Mouse (Mus musculus): ENCODE data around the gene Chd4. TPM values are rescaled to one million over a fixed set of nuclear protein-coding genes. Genes with fewer than 3 reads are reported as not detected.

Chd4 gene
- polyA plus RNA-seq, 1 experiment = 99.7 TPM

GRCm38 (mm10) chr6:125170194-125170593 is 74.4 kb downstream of the Chd4 start:
- Histone ChIP-seq H3K4me3 (ENCODE audit: insufficient read depth, poor library complexity, severe bottlenecking) (no peak overlapping the region), H3K79me3 (ENCODE audit: low read depth) (peaks cover 1% of the 10 kb centered on the region), H3ac (ENCODE audit: control insufficient read depth, insufficient read length, low read depth) (no peak overlapping the region), H3K27me3 (ENCODE audit: control insufficient read depth, insufficient read depth, insufficient read length) (no peaks in the 10 kb centered on the region), H3K36me3 (ENCODE audit: control insufficient read depth, insufficient read depth) (peaks cover 69% of the 10 kb centered on the region), H3K79me2 (ENCODE audit: control insufficient read depth, insufficient read depth) (peaks cover 14% of the 10 kb centered on the region)
- TF ChIP-seq MYOD1 (IDR thresholded peaks at IDR 0.05; ENCODE audit: control insufficient read depth, insufficient read length, low read depth) = no peak
- no peak for TF ChIP-seq MYOG (IDR thresholded peaks at IDR 0.05; ENCODE audit: control insufficient read depth, extremely low read depth, insufficient read length)
- no peak for TF ChIP-seq CTCF (IDR thresholded peaks at IDR 0.05; ENCODE audit: control insufficient read depth, insufficient read depth, insufficient read length)
- TF ChIP-seq FOSL1 (IDR thresholded peaks at IDR 0.05; ENCODE audit: insufficient read depth, low read length, poor library complexity, severe bottlenecking) = no peak
- TF ChIP-seq CEBPB (IDR thresholded peaks at IDR 0.05; ENCODE audit: low read depth) = no peak
- TF ChIP-seq USF1 (IDR thresholded peaks at IDR 0.05; ENCODE audit: low read depth) = no peak
- TF ChIP-seq MAX (IDR thresholded peaks at IDR 0.05) = no peak

- peaks cover 84% of the 10 kb centered on the region for H3K36me3 ChIP-seq (ENCODE audit: control insufficient read depth, insufficient read depth)
- no peaks in the 10 kb centered on the region for H3K27me3 ChIP-seq (ENCODE audit: control insufficient read depth, insufficient read depth, insufficient read length)
- H3ac ChIP-seq (ENCODE audit: control insufficient read depth, insufficient read length, low read depth) = no peak overlapping the region
- H3K79me3 ChIP-seq (ENCODE audit: low read depth) = no peaks in the 10 kb centered on the region
- H3K79me2 ChIP-seq (ENCODE audit: control insufficient read depth, insufficient read depth) = no peaks in the 10 kb centered on the region
- no peak for TF ChIP-seq MYOG (IDR thresholded peaks at IDR 0.05; ENCODE audit: control insufficient read depth, extremely low read depth, insufficient read length)
- TF ChIP-seq CTCF (IDR thresholded peaks at IDR 0.05; ENCODE audit: control insufficient read depth, insufficient read depth, insufficient read length) = no peak
- no peak for TF ChIP-seq USF1 (IDR thresholded peaks at IDR 0.05; ENCODE audit: low read depth)
- no peak for TF ChIP-seq MAX (IDR thresholded peaks at IDR 0.05)
- TF ChIP-seq MYOD1 (IDR thresholded peaks at IDR 0.05; ENCODE audit: control insufficient read depth, insufficient read length, low read depth) = no peak
- no peak for TF ChIP-seq CEBPB (IDR thresholded peaks at IDR 0.05; ENCODE audit: low read depth)
- TF ChIP-seq FOSL1 (IDR thresholded peaks at IDR 0.05; ENCODE audit: insufficient read depth, low read length, poor library complexity, severe bottlenecking) = no peak
- no peak overlapping the region for H3K4me3 ChIP-seq (ENCODE audit: insufficient read depth, poor library complexity, severe bottlenecking)
These were observed 76.7 kb downstream of the Chd4 start for GRCm38 (mm10) chr6:125172474-125172873.

GRCm38 (mm10) chr6:125173256-125173655 is 77.5 kb downstream of the Chd4 start:
- no peak for TF ChIP-seq USF1 (IDR thresholded peaks at IDR 0.05; ENCODE audit: low read depth)
- TF ChIP-seq MYOG (IDR thresholded peaks at IDR 0.05; ENCODE audit: control insufficient read depth, extremely low read depth, insufficient read length) = no peak
- TF ChIP-seq FOSL1 (IDR thresholded peaks at IDR 0.05; ENCODE audit: insufficient read depth, low read length, poor library complexity, severe bottlenecking) = no peak
- no peak for TF ChIP-seq MYOD1 (IDR thresholded peaks at IDR 0.05; ENCODE audit: control insufficient read depth, insufficient read length, low read depth)
- H3K27me3 ChIP-seq (ENCODE audit: control insufficient read depth, insufficient read depth, insufficient read length) = no peaks in the 10 kb centered on the region
- no peak overlapping the region for H3K4me3 ChIP-seq (ENCODE audit: insufficient read depth, poor library complexity, severe bottlenecking)
- no peaks in the 10 kb centered on the region for H3K79me2 ChIP-seq (ENCODE audit: control insufficient read depth, insufficient read depth)
- H3ac ChIP-seq (ENCODE audit: control insufficient read depth, insufficient read length, low read depth) = no peak overlapping the region
- no peaks in the 10 kb centered on the region for H3K79me3 ChIP-seq (ENCODE audit: low read depth)
- peaks cover 84% of the 10 kb centered on the region for H3K36me3 ChIP-seq (ENCODE audit: control insufficient read depth, insufficient read depth)

- no peak overlapping the region for H3ac ChIP-seq (ENCODE audit: control insufficient read depth, insufficient read length, low read depth)
These were observed 79.7 kb downstream of the Chd4 start for GRCm38 (mm10) chr6:125175469-125175868.

GRCm38 (mm10) chr6:125179601-125180000 is 83.8 kb downstream of the Chd4 start:
- Histone ChIP-seq H3K36me3 (ENCODE audit: control insufficient read depth, insufficient read depth) (peaks cover 85% of the 10 kb centered on the region), H3K4me3 (ENCODE audit: insufficient read depth, poor library complexity, severe bottlenecking) (no peak overlapping the region), H3ac (ENCODE audit: control insufficient read depth, insufficient read length, low read depth) (no peak overlapping the region), H3K79me3 (ENCODE audit: low read depth) (no peaks in the 10 kb centered on the region), H3K79me2 (ENCODE audit: control insufficient read depth, insufficient read depth) (no peaks in the 10 kb centered on the region), H3K27me3 (ENCODE audit: control insufficient read depth, insufficient read depth, insufficient read length) (no peaks in the 10 kb centered on the region)
- TF ChIP-seq USF1 (IDR thresholded peaks at IDR 0.05; ENCODE audit: low read depth) = no peak
- TF ChIP-seq FOSL1 (IDR thresholded peaks at IDR 0.05; ENCODE audit: insufficient read depth, low read length, poor library complexity, severe bottlenecking) = no peak
- no peak for TF ChIP-seq MYOD1 (IDR thresholded peaks at IDR 0.05; ENCODE audit: control insufficient read depth, insufficient read length, low read depth)
- no peak for TF ChIP-seq MYOG (IDR thresholded peaks at IDR 0.05; ENCODE audit: control insufficient read depth, extremely low read depth, insufficient read length)
- TF ChIP-seq CEBPB (IDR thresholded peaks at IDR 0.05; ENCODE audit: low read depth) = no peak
- no peak for TF ChIP-seq CTCF (IDR thresholded peaks at IDR 0.05; ENCODE audit: control insufficient read depth, insufficient read depth, insufficient read length)
- TF ChIP-seq MAX (IDR thresholded peaks at IDR 0.05) = no peak

More at GRCm38 (mm10) chr6:125175469-125175868, 79.7 kb downstream of the Chd4 start:
- no peaks in the 10 kb centered on the region for H3K27me3 ChIP-seq (ENCODE audit: control insufficient read depth, insufficient read depth, insufficient read length)
- H3K36me3 ChIP-seq (ENCODE audit: control insufficient read depth, insufficient read depth) = peaks cover 83% of the 10 kb centered on the region
- H3K4me3 ChIP-seq (ENCODE audit: insufficient read depth, poor library complexity, severe bottlenecking) = no peak overlapping the region
- TF ChIP-seq FOSL1 (IDR thresholded peaks at IDR 0.05; ENCODE audit: insufficient read depth, low read length, poor library complexity, severe bottlenecking) (no peak), MYOD1 (IDR thresholded peaks at IDR 0.05; ENCODE audit: control insufficient read depth, insufficient read length, low read depth) (no peak), MAX (IDR thresholded peaks at IDR 0.05) (no peak), CEBPB (IDR thresholded peaks at IDR 0.05; ENCODE audit: low read depth) (no peak), MYOG (IDR thresholded peaks at IDR 0.05; ENCODE audit: control insufficient read depth, extremely low read depth, insufficient read length) (no peak), USF1 (IDR thresholded peaks at IDR 0.05; ENCODE audit: low read depth) (no peak), CTCF (IDR thresholded peaks at IDR 0.05; ENCODE audit: control insufficient read depth, insufficient read depth, insufficient read length) (no peak)
- H3K79me3 ChIP-seq (ENCODE audit: low read depth) = no peaks in the 10 kb centered on the region
- no peaks in the 10 kb centered on the region for H3K79me2 ChIP-seq (ENCODE audit: control insufficient read depth, insufficient read depth)

Small RNA genes lying within 50 kb of the gene (microRNA-seq; reads per million reads assigned to microRNA genes)
- gene Mir7045 (ENCODE audit: borderline microRNAs expressed) = 0.32 reads per million

Other genes starting within 250 kb of the Chd4 start
- gene P3h3, start 238.2 kb upstream of the Chd4 start, polyA plus RNA-seq (2012; fragmentation: generic; extraction: Trizol) = 1.1 TPM
- gene Gpr162, start 232.0 kb upstream of the Chd4 start, polyA plus RNA-seq (2012; fragmentation: generic; extraction: Trizol) = 0.05 TPM
- gene Cd4, start 207.8 kb upstream of the Chd4 start, polyA plus RNA-seq (2012; fragmentation: generic; extraction: Trizol) = not detected
- 0.44 TPM for gene Lag3, start 184.3 kb upstream of the Chd4 start, polyA plus RNA-seq (2012; fragmentation: generic; extraction: Trizol)
- gene Ptms, start 175.9 kb upstream of the Chd4 start, polyA plus RNA-seq (2012; fragmentation: generic; extraction: Trizol) = 1,903 TPM
- gene Mlf2, start 164.6 kb upstream of the Chd4 start, polyA plus RNA-seq (2012; fragmentation: generic; extraction: Trizol) = 547 TPM
- 165 TPM for gene Cops7a, start 130.4 kb upstream of the Chd4 start, polyA plus RNA-seq (2012; fragmentation: generic; extraction: Trizol)
- gene Pianp, start 99.3 kb upstream of the Chd4 start, polyA plus RNA-seq (2012; fragmentation: generic; extraction: Trizol) = 1.1 TPM
- gene Zfp384, start 86.8 kb upstream of the Chd4 start, polyA plus RNA-seq (2012; fragmentation: generic; extraction: Trizol) = 27.8 TPM
- 23.6 TPM for gene Ing4, start 56.2 kb upstream of the Chd4 start, polyA plus RNA-seq (2012; fragmentation: generic; extraction: Trizol)
- 0.91 TPM for gene Acrbp, start 46.3 kb upstream of the Chd4 start, polyA plus RNA-seq (2012; fragmentation: generic; extraction: Trizol)
- not detected for gene Lpar5, start 28.1 kb upstream of the Chd4 start, polyA plus RNA-seq (2012; fragmentation: generic; extraction: Trizol)
- 132 TPM for gene Nop2, start 35.9 kb downstream of the Chd4 start, polyA plus RNA-seq (2012; fragmentation: generic; extraction: Trizol)
- 18.4 TPM for gene Iffo1, start 49.3 kb downstream of the Chd4 start, polyA plus RNA-seq (2012; fragmentation: generic; extraction: Trizol)
- gene Gapdh, start 70.5 kb downstream of the Chd4 start, polyA plus RNA-seq (2012; fragmentation: generic; extraction: Trizol) = 7,334 TPM
- 78.7 TPM for gene Ncapd2, start 95.7 kb downstream of the Chd4 start, polyA plus RNA-seq (2012; fragmentation: generic; extraction: Trizol)
- 147 TPM for gene Mrpl51, start 95.8 kb downstream of the Chd4 start, polyA plus RNA-seq (2012; fragmentation: generic; extraction: Trizol)
- 0.69 TPM for gene Vamp1, start 119.6 kb downstream of the Chd4 start, polyA plus RNA-seq (2012; fragmentation: generic; extraction: Trizol)
- gene Tapbpl, start 135.9 kb downstream of the Chd4 start, polyA plus RNA-seq (2012; fragmentation: generic; extraction: Trizol) = 2.3 TPM
- gene Cd27, start 141.0 kb downstream of the Chd4 start, polyA plus RNA-seq (2012; fragmentation: generic; extraction: Trizol) = 0.07 TPM
- gene Tuba3a, start 190.1 kb downstream of the Chd4 start, polyA plus RNA-seq (2012; fragmentation: generic; extraction: Trizol) = 0.05 TPM
- gene Ltbr, start 217.9 kb downstream of the Chd4 start, polyA plus RNA-seq (2012; fragmentation: generic; extraction: Trizol) = 83.0 TPM
- gene Scnn1a, start 224.7 kb downstream of the Chd4 start, polyA plus RNA-seq (2012; fragmentation: generic; extraction: Trizol) = 0.16 TPM

Measured in C2C12 (cell line).